Mouse (Mus musculus): ENCODE results near the gene Nrde2. TPM values are rescaled to one million over a fixed set of nuclear protein-coding genes. Genes with fewer than 3 reads are reported as not detected.
A peak's percentile ranks its signal among the peaks of the same experiment; 100 is the strongest.

Gene Nrde2
- total and polyA plus RNA-seq, 3 experiments: 16.5 to 17.2 TPM; not detected in 1

GRCm38 (mm10) chr12:100205156-100205555 lies 45.7 kb upstream of the Nrde2 start (continued):
- TF ChIP-seq POLR2AphosphoS2 (IDR thresholded peaks at IDR 0.05; ENCODE audit: low read length): no peak
- TF ChIP-seq NRF1 (IDR thresholded peaks at IDR 0.05; ENCODE audit: insufficient read depth, low read depth, low read length, poor library complexity, severe bottlenecking): no peak

- Histone ChIP-seq H3K27me3 (ENCODE audit: control insufficient read depth in 1 of 2, insufficient read depth in 2 of 2, low read length in 2 of 2) (no peaks in the 10 kb centered on the region), H3K79me2 (ENCODE audit: control insufficient read depth, insufficient read depth, low read length, poor library complexity) (peaks cover 32% of the 10 kb centered on the region), H3K9ac (ENCODE audit: control insufficient read depth, low read depth, low read length, poor library complexity, severe bottlenecking) (no peak overlapping the region), H3K27ac (ENCODE audit: control insufficient read depth, low read depth, low read length) (no peak overlapping the region), H3K9me3 (replicated peaks; ENCODE audit: insufficient read depth, low read length) (no peaks in the 10 kb centered on the region), H3K4me3 (ENCODE audit: control insufficient read depth in 1 of 2, insufficient read depth in 1 of 2, low read depth in 2 of 2, low read length in 2 of 2) (no peak overlapping the region), H3K36me3 (ENCODE audit: control insufficient read depth in 1 of 2, insufficient read depth in 2 of 2, low read length in 2 of 2) (peaks cover 3 to 18% of the 10 kb centered on the region in 2 experiments), H3K4me1 (ENCODE audit: control insufficient read depth in 1 of 2, insufficient read depth in 2 of 2, low read length in 2 of 2) (peaks cover under 1 to 3% of the 10 kb centered on the region in 2 experiments; a peak in 3 of 4 replicates)
- TF ChIP-seq E2F4 (IDR thresholded peaks at IDR 0.05; ENCODE audit: borderline replicate concordance, low read depth, low read length) (no peak), MYB (IDR thresholded peaks at IDR 0.05; ENCODE audit: low read depth, low read length) (no peak), POLR2AphosphoS2 (IDR thresholded peaks at IDR 0.05; ENCODE audit: low read length) (no peak), RAD21 (IDR thresholded peaks at IDR 0.05; ENCODE audit: low read depth, low read length) (no peak), ELF1 (IDR thresholded peaks at IDR 0.05; ENCODE audit: low read depth, low read length) (no peak), NELFE (IDR thresholded peaks at IDR 0.05; ENCODE audit: low read depth, low read length) (no peak), SIN3A (IDR thresholded peaks at IDR 0.05; ENCODE audit: low read length) (no peak), MAFK (IDR thresholded peaks at IDR 0.05; ENCODE audit: borderline replicate concordance, low read depth, low read length) (no peak), MAZ (IDR thresholded peaks at IDR 0.05; ENCODE audit: low read depth, low read length) (no peak), GABPA (IDR thresholded peaks at IDR 0.05; ENCODE audit: low read depth, low read length) (no peak), CTCF (IDR thresholded peaks at IDR 0.05 in 2 of 3, conservative IDR thresholded peaks at IDR 0.05 in 1 of 3; ENCODE audit: control insufficient read depth in 1 of 3, insufficient read depth in 1 of 3, low read depth in 2 of 3, low read length in 3 of 3, poor library complexity in 1 of 3, severe bottlenecking in 1 of 3) (no peak), MEF2A (IDR thresholded peaks at IDR 0.05; ENCODE audit: extremely low read depth, insufficient replicate concordance, low read depth, low read length, poor library complexity, severe bottlenecking) (no peak), ZKSCAN1 (IDR thresholded peaks at IDR 0.05; ENCODE audit: low read depth, low read length) (no peak)
- DNase-seq (ENCODE audit: low read depth, low spot score): peak; percentile 13
These were observed 44.3 kb upstream of the Nrde2 start for GRCm38 (mm10) chr12:100203759-100204158.

- Histone ChIP-seq H3K27ac (ENCODE audit: control insufficient read depth, low read depth, low read length) (no peak overlapping the region), H3K79me2 (ENCODE audit: control insufficient read depth, insufficient read depth, low read length, poor library complexity) (peaks cover 32% of the 10 kb centered on the region), H3K4me3 (ENCODE audit: control insufficient read depth in 1 of 2, insufficient read depth in 1 of 2, low read depth in 2 of 2, low read length in 2 of 2) (peak overlapping the region; percentile 61 to 91), H3K9me3 (replicated peaks; ENCODE audit: insufficient read depth, low read length) (no peaks in the 10 kb centered on the region), H3K4me1 (ENCODE audit: control insufficient read depth in 1 of 2, insufficient read depth in 2 of 2, low read length in 2 of 2) (peaks cover 3% of the 10 kb centered on the region in 2 experiments; a peak in 2 of 4 replicates), H3K36me3 (ENCODE audit: control insufficient read depth in 1 of 2, insufficient read depth in 2 of 2, low read length in 2 of 2) (peaks cover 3 to 13% of the 10 kb centered on the region in 2 experiments), H3K27me3 (ENCODE audit: control insufficient read depth in 1 of 2, insufficient read depth in 2 of 2, low read length in 2 of 2) (no peaks in the 10 kb centered on the region), H3K9ac (ENCODE audit: control insufficient read depth, low read depth, low read length, poor library complexity, severe bottlenecking) (peak overlapping the region; percentile 89)
- DNase-seq (ENCODE audit: low read depth, low spot score): peak; percentile 97
- TF ChIP-seq POLR2AphosphoS5 (IDR thresholded peaks at IDR 0.05; ENCODE audit: borderline replicate concordance, low read depth, low read length) (no peak), EP300 (IDR thresholded peaks at IDR 0.05; ENCODE audit: low read depth in 1 of 2, low read length in 2 of 2) (peak in 1 of 2 experiments; percentile 60; a peak in 2 of 4 replicates), USF2 (IDR thresholded peaks at IDR 0.05; ENCODE audit: borderline replicate concordance in 1 of 2, insufficient read depth in 1 of 2, low read depth in 1 of 2, low read length in 2 of 2) (no peak), GABPA (IDR thresholded peaks at IDR 0.05; ENCODE audit: low read depth, low read length) (no peak), CHD2 (IDR thresholded peaks at IDR 0.05; ENCODE audit: low read length) (no peak), E2F4 (IDR thresholded peaks at IDR 0.05; ENCODE audit: borderline replicate concordance, low read depth, low read length) (no peak), TBP (IDR thresholded peaks at IDR 0.05; ENCODE audit: low read depth, low read length) (peak; percentile 53; the same call in 1 of the 2 replicates), ELF1 (IDR thresholded peaks at IDR 0.05; ENCODE audit: low read depth, low read length) (peak; percentile 57; the same call in 1 of the 2 replicates), NRF1 (IDR thresholded peaks at IDR 0.05; ENCODE audit: insufficient read depth, low read depth, low read length, poor library complexity, severe bottlenecking) (no peak), ZMIZ1 (IDR thresholded peaks at IDR 0.05; ENCODE audit: low read depth, low read length) (no peak), TAL1 (IDR thresholded peaks at IDR 0.05; ENCODE audit: low read length) (no peak), ETS1 (IDR thresholded peaks at IDR 0.05; ENCODE audit: low read depth, low read length) (peak; percentile 51; the same call in 1 of the 2 replicates), BHLHE40 (IDR thresholded peaks at IDR 0.05; ENCODE audit: borderline replicate concordance, low read depth, low read length) (no peak), ZC3H11A (IDR thresholded peaks at IDR 0.05; ENCODE audit: low read depth, low read length) (peak; percentile 82), MAX (IDR thresholded peaks at IDR 0.05; ENCODE audit: low read length) (peak; percentile 83), HCFC1 (IDR thresholded peaks at IDR 0.05; ENCODE audit: low read depth, low read length) (peak; percentile 49; the same call in 1 of the 2 replicates), MYB (IDR thresholded peaks at IDR 0.05; ENCODE audit: low read depth, low read length) (no peak), ZKSCAN1 (IDR thresholded peaks at IDR 0.05; ENCODE audit: low read depth, low read length) (no peak), CTCF (IDR thresholded peaks at IDR 0.05 in 2 of 3, conservative IDR thresholded peaks at IDR 0.05 in 1 of 3; ENCODE audit: control insufficient read depth in 1 of 3, insufficient read depth in 1 of 3, low read depth in 2 of 3, low read length in 3 of 3, poor library complexity in 1 of 3, severe bottlenecking in 1 of 3) (peak in 2 of 3 experiments; percentile 97 to 99), RAD21 (IDR thresholded peaks at IDR 0.05; ENCODE audit: low read depth, low read length) (peak; percentile 91), SIN3A (IDR thresholded peaks at IDR 0.05; ENCODE audit: low read length) (peak; percentile 92)
These were observed 42.4 kb upstream of the Nrde2 start for GRCm38 (mm10) chr12:100201838-100202237.

Data from MEL (cell line).